Mouse (Mus musculus) small intestine, adult 2 months (tissue): ENCODE data around the gene Xkr7.
A peak's percentile ranks its signal among the peaks of the same experiment; 100 is the strongest.

ENCODE experiments used
- CTCF ChIP-seq: fragments of 200-500 bp; IDR thresholded peaks from 2 replicates; pipeline ENCODE4 v1.5.1; 2012; ENCODE audit warnings: low read depth, mild to moderate bottlenecking, control low read depth, inconsistent platforms, low read length, moderate library complexity, mixed read lengths; ENCODE audit not compliant: insufficient replicate concordance, insufficient read length; ENCODE audit errors: extremely low read depth
- POLR2A ChIP-seq: fragments of 200-500 bp; IDR thresholded peaks from 2 replicates; pipeline ENCODE4 v1.6.1; 2012; ENCODE audit warnings: low read depth, mild to moderate bottlenecking, control low read depth, inconsistent platforms, low read length, moderate library complexity

DNA sequence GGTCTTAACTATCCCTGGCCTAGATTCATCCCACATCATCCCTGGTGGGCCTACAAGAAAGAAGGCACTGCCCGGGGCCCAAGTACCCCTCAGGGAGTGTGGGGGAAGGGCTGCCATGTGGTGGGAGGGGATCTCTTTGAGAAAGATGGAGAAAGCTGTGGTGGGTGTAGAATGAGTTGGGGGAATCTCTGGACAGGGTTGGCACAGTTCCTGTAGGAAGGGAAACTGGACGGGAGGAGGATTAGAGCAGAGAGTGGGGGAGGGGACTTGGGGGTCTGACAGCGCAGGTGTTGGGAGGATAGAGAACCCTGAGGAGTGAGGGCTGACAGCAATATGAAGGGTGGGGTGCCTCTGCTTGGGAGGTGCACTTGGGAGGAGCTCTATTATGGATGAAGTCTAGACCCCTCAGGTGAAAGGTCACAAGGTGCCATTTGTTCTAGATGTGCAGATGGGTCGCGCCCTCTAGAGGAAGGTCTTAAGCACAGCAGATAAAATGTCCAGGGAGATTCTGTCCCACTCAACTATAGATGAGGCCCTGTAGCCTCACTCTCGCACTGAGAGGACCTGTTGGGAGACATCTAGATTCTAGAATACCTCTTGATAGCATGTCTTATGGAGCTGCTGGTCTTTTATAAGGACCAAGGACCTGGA, 23.7 kb downstream of the Xkr7 start:
- peak; percentile 22; the same call in 1 of the 2 replicates for TF ChIP-seq CTCF
- no peak for TF ChIP-seq POLR2A
